In genomic region chr14:31934321-31934720, GRCm38 (mm10) we compare ENCODE assay signal across 8 mouse cellular contexts.
DNase-seq lines count a peak whose midpoint lies in the region; ATAC-seq and TF ChIP-seq lines count a peak whose summit lies in the region.

No protein-coding gene starts in this region.

- DNase-seq in cerebellum, adult 2 months = peak; percentile 28 to 40
- DNase-seq in cerebellum, adult 11 months = no peak
- DNase-seq in CH12.LX (ENCODE audit: extremely low read depth) = no peak
- peak; percentile 73 for DNase-seq in hindbrain, postnatal 0 days (ENCODE audit: low spot score)
- DNase-seq in urinary bladder, postnatal 14 days (ENCODE audit: low spot score) = no peak
- DNase-seq in right cerebral cortex, adult 18-20 months = no peak

- peak overlapping the region; percentile 88 for H3K4me2 ChIP-seq in CH12.LX (ENCODE audit: insufficient read depth, low read depth, poor library complexity, severe bottlenecking)
- peak overlapping the region; percentile 63 for H3K4me2 ChIP-seq in embryonic facial prominence, embryonic 13.5 days
- peak overlapping the region; percentile 60 for H3K4me2 ChIP-seq in hindbrain, postnatal 0 days (ENCODE audit: low read depth, low read length)
- H3K4me2 ChIP-seq in midbrain, embryonic 13.5 days (replicated peaks) = peak overlapping the region; percentile 55

- TF ChIP-seq CTCF in cerebellum, adult 2 months (IDR thresholded peaks at IDR 0.05; ENCODE audit: borderline replicate concordance, insufficient read depth, low read depth, low read length) = no peak
- TF ChIP-seq CTCF in CH12.LX (conservative IDR thresholded peaks at IDR 0.05 in 1 of 2, IDR thresholded peaks at IDR 0.05 in 1 of 2; ENCODE audit: low read depth in 2 of 2, low read length in 2 of 2) = no peak
- no peak for TF ChIP-seq CTCF in hindbrain, postnatal 0 days (IDR thresholded peaks at IDR 0.05; ENCODE audit: low read depth)

- no peaks in the 10 kb centered on the region for H3K27me3 ChIP-seq in cerebellum, adult 2 months (ENCODE audit: control insufficient read depth, insufficient read depth, low read length)
- no peaks in the 10 kb centered on the region for H3K27me3 ChIP-seq in CH12.LX (replicated peaks)
- H3K27me3 ChIP-seq in embryonic facial prominence, embryonic 13.5 days = no peaks in the 10 kb centered on the region
- no peaks in the 10 kb centered on the region for H3K27me3 ChIP-seq in hindbrain, postnatal 0 days (ENCODE audit: insufficient read depth, low read length)
- no peaks in the 10 kb centered on the region for H3K27me3 ChIP-seq in midbrain, embryonic 13.5 days

- WGBS in cerebellum, adult 2 months = 4% methylated on average over 6 of the region's 6 CpGs
- WGBS in embryonic facial prominence, embryonic 13.5 days = under 1% methylated on average over 6 of the region's 6 CpGs
- WGBS in hindbrain, postnatal 0 days = under 1% methylated on average over 5 of the region's 6 CpGs
- 0% methylated on average over 5 of the region's 6 CpGs for WGBS in midbrain, embryonic 13.5 days

- TF ChIP-seq RAD21 in CH12.LX (IDR thresholded peaks at IDR 0.05; ENCODE audit: low read depth, low read length) = no peak

- H3K9me3 ChIP-seq in CH12.LX (replicated peaks; ENCODE audit: low read length) = no peaks in the 10 kb centered on the region
- H3K9me3 ChIP-seq in embryonic facial prominence, embryonic 13.5 days = no peaks in the 10 kb centered on the region
- 0 out of 2 replicates have a peak, but pooled peaks cover 3% of the 10 kb centered on the region for H3K9me3 ChIP-seq in hindbrain, postnatal 0 days (ENCODE audit: low read length)
- H3K9me3 ChIP-seq in midbrain, embryonic 13.5 days = 0 out of 2 replicates have a peak, but pooled peaks cover 5% of the 10 kb centered on the region

- peak overlapping the region; percentile 52 for H3K4me3 ChIP-seq in cerebellum, adult 2 months (replicated peaks; ENCODE audit: insufficient read depth, low read depth, low read length)
- H3K4me3 ChIP-seq in CH12.LX (replicated peaks in 1 of 3; ENCODE audit: low read depth in 2 of 3, low read length in 2 of 3, poor library complexity in 1 of 3) = no peak overlapping the region
- peak overlapping the region; percentile 41 for H3K4me3 ChIP-seq in embryonic facial prominence, embryonic 13.5 days
- H3K4me3 ChIP-seq in hindbrain, postnatal 0 days (ENCODE audit: low read length) = peak overlapping the region; percentile 33
- H3K4me3 ChIP-seq in midbrain, embryonic 13.5 days (replicated peaks) = peak overlapping the region; percentile 36

- in situ Hi-C loops in CH12.LX (cut with MboI; ENCODE audit: low pct_ligation_motif_present, low pct_unique_long_range_greater_than_20kb, low sequenced_read_pairs) = loop anchor here (10.0 kb wide), 1 partner anchor 90 kb away; no protein-coding TSS in a partner anchor

- H3K79me2 ChIP-seq in CH12.LX (replicated peaks; ENCODE audit: control insufficient read depth, extremely low read depth, insufficient read depth, poor library complexity, severe bottlenecking) = no peaks in the 10 kb centered on the region

- H3K9ac ChIP-seq in CH12.LX (ENCODE audit: insufficient read depth, low read depth) = no peak overlapping the region
- H3K9ac ChIP-seq in embryonic facial prominence, embryonic 13.5 days = peak overlapping the region; percentile 70
- peak overlapping the region; percentile 33 for H3K9ac ChIP-seq in hindbrain, postnatal 0 days (replicated peaks; ENCODE audit: low read length)
- H3K9ac ChIP-seq in midbrain, embryonic 13.5 days (replicated peaks) = peak overlapping the region; percentile 68

- peaks cover 2% of the 10 kb centered on the region; the same call in 1 of the 2 replicates for H3K4me1 ChIP-seq in cerebellum, adult 2 months (ENCODE audit: control insufficient read depth, insufficient read depth, low read length)
- 0 out of 4 replicates have a peak, but pooled peaks cover 0 to 5% of the 10 kb centered on the region in 2 experiments for H3K4me1 ChIP-seq in CH12.LX (ENCODE audit: control insufficient read depth in 1 of 2, insufficient read depth in 2 of 2)
- H3K4me1 ChIP-seq in embryonic facial prominence, embryonic 13.5 days = peaks cover 24% of the 10 kb centered on the region
- peaks cover 9% of the 10 kb centered on the region; the same call in 1 of the 2 replicates for H3K4me1 ChIP-seq in hindbrain, postnatal 0 days (ENCODE audit: insufficient read depth, low read length)
- H3K4me1 ChIP-seq in midbrain, embryonic 13.5 days (replicated peaks) = peaks cover 38% of the 10 kb centered on the region

- peak; percentile 16; the same call in 1 of the 2 replicates for ATAC-seq in embryonic facial prominence, embryonic 13.5 days (ENCODE audit: insufficient number of reproducible peaks, insufficient read depth, low FRiP score, low TSS enrichment, low read depth)
- ATAC-seq in hindbrain, postnatal 0 days = peak; percentile 70
- ATAC-seq in midbrain, embryonic 13.5 days = peak; percentile 85

- no peak overlapping the region for H3K27ac ChIP-seq in cerebellum, adult 2 months (ENCODE audit: insufficient read depth, low read length)
- H3K27ac ChIP-seq in CH12.LX (ENCODE audit: insufficient read depth, low read depth) = no peak overlapping the region
- peak overlapping the region; percentile 78 for H3K27ac ChIP-seq in embryonic facial prominence, embryonic 13.5 days
- H3K27ac ChIP-seq in hindbrain, postnatal 0 days = peak overlapping the region; percentile 91
- peak overlapping the region; percentile 96 for H3K27ac ChIP-seq in midbrain, embryonic 13.5 days

- TF ChIP-seq POLR2A in cerebellum, adult 2 months (IDR thresholded peaks at IDR 0.05; ENCODE audit: borderline replicate concordance, insufficient read depth, low read length) = no peak
- no peak for TF ChIP-seq POLR2A in CH12.LX (IDR thresholded peaks at IDR 0.05; ENCODE audit: low read depth, low read length)

- TF ChIP-seq EP300 in CH12.LX (IDR thresholded peaks at IDR 0.05; ENCODE audit: low read length) = no peak

- dilution Hi-C loops in CH12.LX (cut with MboI; ENCODE audit: extremely low pct_ligation_motif_present, extremely low pct_unique_long_range_greater_than_20kb, low sequenced_read_pairs) = no loop called here

- H3K36me3 ChIP-seq in CH12.LX (replicated peaks in 1 of 2; ENCODE audit: control insufficient read depth in 1 of 2, insufficient read depth in 1 of 2, low read length in 1 of 2) = no peaks in the 10 kb centered on the region
- H3K36me3 ChIP-seq in embryonic facial prominence, embryonic 13.5 days = no peaks in the 10 kb centered on the region
- no peaks in the 10 kb centered on the region for H3K36me3 ChIP-seq in hindbrain, postnatal 0 days (ENCODE audit: insufficient read depth, low read length)
- no peaks in the 10 kb centered on the region for H3K36me3 ChIP-seq in midbrain, embryonic 13.5 days

TF ChIP-seq in CH12.LX, 34 proteins besides CTCF, POLR2A, EP300 and RAD21:
- TF ChIP-seq SIN3A (IDR thresholded peaks at IDR 0.05; ENCODE audit: low read length) (no peak), MYC (IDR thresholded peaks at IDR 0.05; ENCODE audit: low read depth, low read length) (no peak), ZKSCAN1 (IDR thresholded peaks at IDR 0.05; ENCODE audit: borderline replicate concordance, low read depth, low read length) (no peak), ZMIZ1 (IDR thresholded peaks at IDR 0.05; ENCODE audit: low read depth, low read length) (no peak), TBP (conservative IDR thresholded peaks at IDR 0.05; ENCODE audit: low read depth, low read length) (no peak), JUN (IDR thresholded peaks at IDR 0.05; ENCODE audit: insufficient read depth, low read depth, low read length) (no peak), BHLHE40 (IDR thresholded peaks at IDR 0.05; ENCODE audit: low read depth, low read length) (no peak), NELFE (IDR thresholded peaks at IDR 0.05; ENCODE audit: low read depth, low read length) (no peak)

Comparison
In these comparisons a context has a peak if more than half of its experiments do, and no peak if none do; other contexts are left out.
1. DNase-seq: peak in cerebellum, adult 2 months (2 of 2) and hindbrain, postnatal 0 days (single experiment); none in cerebellum, adult 11 months (single experiment), CH12.LX (single experiment), urinary bladder, postnatal 14 days (single experiment) and right cerebral cortex, adult 18-20 months (single experiment).
2. H3K27ac ChIP-seq: peak in embryonic facial prominence, embryonic 13.5 days (single experiment), hindbrain, postnatal 0 days (single experiment) and midbrain, embryonic 13.5 days (single experiment); none in cerebellum, adult 2 months (single experiment) and CH12.LX (single experiment).
3. H3K4me3 ChIP-seq: peak in cerebellum, adult 2 months (single experiment), embryonic facial prominence, embryonic 13.5 days (single experiment), hindbrain, postnatal 0 days (single experiment) and midbrain, embryonic 13.5 days (single experiment); none in CH12.LX (0 of 3).
4. ATAC-seq: peak in every context shown above with its lines; median percentile 85 in midbrain, embryonic 13.5 days; 70 in hindbrain, postnatal 0 days; 16 in embryonic facial prominence, embryonic 13.5 days.
5. Peak in every context shown above with its lines, with median percentiles within 50 percentile points of each other: H3K4me2 ChIP-seq.